Mouse (Mus musculus): ENCODE results near the gene Prcc. TPM values are rescaled to one million over a fixed set of nuclear protein-coding genes. Genes with fewer than 3 reads are reported as not detected.

The Prcc gene
- 9.8 and 10.7 TPM in 2 replicates for polyA plus RNA-seq (2015; fragmentation: Nextera tagmentation; extraction: Ambion mirVana)

GRCm38 (mm10) chr3:87885281-87886003 lies at the start of gene Prcc:
Gene Prcc, minus strand, starts transcription at chr3:87885608.
- Histone ChIP-seq H3K4me2 (ENCODE audit: low read depth, low read length) (peak within 1 kb of the TSS; percentile 74), H3K36me3 (ENCODE audit: control insufficient read depth, insufficient read depth, low read length) (no peaks in the 10 kb centered on the region), H3K4me3 (ENCODE audit: low read length) (peak within 1 kb of the TSS; percentile 100), H3K27me3 (replicated peaks; ENCODE audit: control insufficient read depth, insufficient read depth, low read length) (no peaks in the 10 kb centered on the region), H3K4me1 (ENCODE audit: control insufficient read depth, insufficient read depth, low read length) (peaks cover 17% of the 10 kb centered on the region), H3K9ac (ENCODE audit: low read depth, low read length) (peak within 1 kb of the TSS; percentile 96), H3K9me3 (ENCODE audit: control insufficient read depth, low read length) (no peaks in the 10 kb centered on the region), H3K27ac (ENCODE audit: low read length) (peak within 1 kb of the TSS; percentile 96)
- WGBS = under 1% methylated on average over 33 of the region's 33 CpGs
- ATAC-seq = peak; percentile 97

DNA sequence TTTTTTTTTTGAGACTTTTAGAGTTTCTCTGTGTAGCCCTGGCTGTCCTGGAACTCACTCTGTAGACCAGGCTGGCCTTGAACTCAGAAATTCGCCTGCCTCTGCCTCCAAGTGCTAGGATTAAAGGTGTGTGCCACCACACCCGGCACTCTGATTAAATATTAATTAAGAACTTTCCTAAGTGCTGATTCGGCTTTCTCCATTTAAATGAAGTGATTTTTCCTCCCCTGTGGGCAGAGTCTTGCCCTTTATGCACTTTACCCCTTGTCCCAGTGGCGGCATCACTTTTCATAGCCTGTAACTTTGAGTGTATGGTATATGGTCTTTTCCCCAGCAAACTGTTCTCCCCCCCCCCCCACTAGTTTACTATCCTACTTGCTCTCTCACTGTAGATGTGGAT lies 49.8 kb upstream of the Prcc start:
- Histone ChIP-seq H3K9ac (ENCODE audit: low read depth, low read length) (no peak overlapping the region), H3K27me3 (replicated peaks; ENCODE audit: control insufficient read depth, insufficient read depth, low read length) (no peaks in the 10 kb centered on the region), H3K4me3 (ENCODE audit: low read length) (no peak overlapping the region), H3K9me3 (ENCODE audit: control insufficient read depth, low read length) (no peaks in the 10 kb centered on the region), H3K4me2 (ENCODE audit: low read depth, low read length) (no peak overlapping the region), H3K36me3 (ENCODE audit: control insufficient read depth, insufficient read depth, low read length) (peaks cover 21% of the 10 kb centered on the region), H3K27ac (ENCODE audit: low read length) (no peak overlapping the region), H3K4me1 (ENCODE audit: control insufficient read depth, insufficient read depth, low read length) (peaks cover 18% of the 10 kb centered on the region)
- ATAC-seq = 0 out of 2 replicates have a peak, but pooled peaks have one; percentile 17
- WGBS = 83% methylated on average over 4 of the region's 4 CpGs

DNA sequence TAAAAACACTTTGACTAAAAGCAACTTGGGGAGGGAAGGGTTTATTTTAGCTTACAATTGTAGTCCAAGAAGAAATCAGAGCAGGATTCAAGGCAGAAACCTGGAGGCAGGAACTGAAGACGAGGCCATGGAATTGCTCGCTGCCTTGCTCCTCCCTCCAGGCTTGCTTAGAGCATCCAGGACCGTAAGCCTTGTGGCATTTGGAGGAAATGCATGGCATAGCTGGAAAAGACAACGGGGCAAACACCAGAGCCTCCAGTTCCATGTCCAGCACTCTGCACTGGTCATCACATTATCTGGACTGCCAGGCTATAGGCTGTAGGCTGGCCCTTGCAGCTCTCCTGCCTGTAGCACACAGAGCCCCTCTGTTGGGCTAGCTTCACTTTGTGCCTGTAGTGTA lies 49.1 kb upstream of the Prcc start:
- 63% methylated on average over 4 of the region's 4 CpGs for WGBS
- Histone ChIP-seq H3K4me3 (ENCODE audit: low read length) (no peak overlapping the region), H3K27me3 (replicated peaks; ENCODE audit: control insufficient read depth, insufficient read depth, low read length) (no peaks in the 10 kb centered on the region), H3K36me3 (ENCODE audit: control insufficient read depth, insufficient read depth, low read length) (peaks cover 18% of the 10 kb centered on the region), H3K4me2 (ENCODE audit: low read depth, low read length) (no peak overlapping the region), H3K27ac (ENCODE audit: low read length) (no peak overlapping the region), H3K4me1 (ENCODE audit: control insufficient read depth, insufficient read depth, low read length) (peaks cover 18% of the 10 kb centered on the region), H3K9me3 (ENCODE audit: control insufficient read depth, low read length) (no peaks in the 10 kb centered on the region), H3K9ac (ENCODE audit: low read depth, low read length) (no peak overlapping the region)
- ATAC-seq = no peak

- H3K4me2 ChIP-seq (ENCODE audit: low read depth, low read length) = no peak overlapping the region
- WGBS = 83% methylated on average over 5 of the region's 5 CpGs
- H3K27me3 ChIP-seq (replicated peaks; ENCODE audit: control insufficient read depth, insufficient read depth, low read length) = no peaks in the 10 kb centered on the region
- peaks cover 22% of the 10 kb centered on the region for H3K4me1 ChIP-seq (ENCODE audit: control insufficient read depth, insufficient read depth, low read length)
- H3K9ac ChIP-seq (ENCODE audit: low read depth, low read length) = no peak overlapping the region
- no peaks in the 10 kb centered on the region for H3K9me3 ChIP-seq (ENCODE audit: control insufficient read depth, low read length)
- no peak for ATAC-seq
- no peak overlapping the region for H3K4me3 ChIP-seq (ENCODE audit: low read length)
- peaks cover 14% of the 10 kb centered on the region for H3K36me3 ChIP-seq (ENCODE audit: control insufficient read depth, insufficient read depth, low read length)
- H3K27ac ChIP-seq (ENCODE audit: low read length) = no peak overlapping the region
Observed at GRCm38 (mm10) chr3:87934026-87934425, 48.6 kb upstream of the Prcc start.

DNA sequence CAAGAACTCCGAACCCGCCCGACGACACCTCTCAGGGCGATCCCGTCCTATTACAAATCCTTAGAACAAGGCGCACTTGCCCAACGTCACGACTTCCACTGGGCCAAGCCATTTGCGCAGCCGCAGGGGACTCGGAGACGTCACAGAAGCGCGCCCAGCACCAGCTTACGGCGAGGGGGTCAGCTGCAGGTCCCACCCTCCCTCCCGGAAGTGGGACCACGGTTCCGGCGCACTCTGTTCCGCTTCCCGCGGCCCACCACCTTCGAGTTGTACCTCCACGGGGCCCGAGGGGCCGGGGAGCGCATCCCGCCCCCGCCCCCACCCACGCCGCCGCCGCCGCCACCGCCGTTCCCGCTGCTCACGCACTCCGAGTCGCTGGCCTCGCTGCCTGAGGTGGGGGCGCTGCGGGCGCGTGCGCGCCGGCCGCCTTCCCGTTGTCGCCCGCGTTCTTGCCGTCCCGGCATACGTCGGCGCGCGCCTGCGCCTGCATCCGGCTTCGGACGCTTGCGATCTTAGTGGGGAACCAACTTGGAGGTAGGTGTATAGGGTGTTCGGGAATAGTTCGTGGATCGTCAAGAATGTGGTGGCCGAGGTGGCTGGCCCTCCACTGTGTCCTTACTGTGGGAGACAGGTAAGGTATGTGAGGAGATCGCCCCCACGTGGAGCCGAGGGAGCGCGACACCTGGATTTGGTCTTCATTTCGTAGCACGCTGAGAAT lies 44.8 kb upstream of the Prcc start, which contains the start of the genes Isg20l2 and Rrnad1:
Gene Isg20l2, plus strand, starts transcription at position 237 of the 718 bp plus-strand sequence.
Gene Rrnad1, minus strand, starts transcription at position 640 of the 718 bp plus-strand sequence.
- Histone ChIP-seq H3K9ac (ENCODE audit: low read depth, low read length) (peak within 1 kb of the TSS; percentile 94), H3K4me3 (ENCODE audit: low read length) (peak within 1 kb of the TSS; percentile 95), H3K27me3 (replicated peaks; ENCODE audit: control insufficient read depth, insufficient read depth, low read length) (no peaks in the 10 kb centered on the region), H3K4me2 (ENCODE audit: low read depth, low read length) (peak within 1 kb of the TSS; percentile 81), H3K4me1 (ENCODE audit: control insufficient read depth, insufficient read depth, low read length) (peaks cover 25% of the 10 kb centered on the region), H3K9me3 (ENCODE audit: control insufficient read depth, low read length) (no peaks in the 10 kb centered on the region), H3K27ac (ENCODE audit: low read length) (peak within 1 kb of the TSS; percentile 90), H3K36me3 (ENCODE audit: control insufficient read depth, insufficient read depth, low read length) (peaks cover 20% of the 10 kb centered on the region; the same call in 1 of the 2 replicates)
- WGBS = 0% methylated on average over 71 of the region's 78 CpGs
- peak; percentile 98 for ATAC-seq

DNA sequence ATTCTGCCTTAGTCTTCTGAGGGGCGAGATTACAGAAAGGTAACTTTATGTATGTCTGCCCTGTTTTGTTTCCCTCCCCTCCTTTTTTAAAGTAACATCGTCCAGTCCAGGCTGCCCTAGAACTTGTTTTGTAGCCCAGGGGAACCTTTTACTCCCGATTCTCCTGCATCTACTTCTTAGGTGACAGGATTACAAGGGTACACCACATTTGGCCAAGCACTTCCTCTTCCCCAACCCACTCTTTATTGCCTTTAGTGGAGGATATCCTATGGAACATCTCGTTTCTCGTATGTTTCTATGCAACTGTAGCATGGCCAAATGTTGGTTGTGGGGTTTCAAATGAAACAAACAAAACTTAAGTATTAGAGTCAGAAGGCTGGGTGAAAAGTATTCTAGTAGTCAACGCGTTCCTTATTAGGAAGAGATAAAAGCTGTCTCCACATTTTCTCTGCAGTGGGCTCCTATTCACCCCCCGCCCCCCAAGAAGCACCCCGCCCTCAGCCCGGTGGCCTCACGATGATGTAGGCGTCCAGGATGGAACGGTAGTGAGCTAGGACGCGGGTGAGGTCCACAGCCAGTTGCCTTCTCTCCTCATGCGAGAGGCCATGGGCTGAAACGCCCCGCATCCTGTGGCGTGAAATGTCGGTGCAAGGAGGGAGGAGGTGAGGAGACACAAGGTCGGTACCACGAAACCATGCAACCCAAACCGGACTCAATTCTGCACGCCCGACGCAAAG lies 44.1 kb upstream of the Prcc start:
- peak overlapping the region; percentile 80 for H3K27ac ChIP-seq (ENCODE audit: low read length)
- 5% methylated on average over 26 of the region's 26 CpGs for WGBS
- H3K4me3 ChIP-seq (ENCODE audit: low read length) = peak overlapping the region; percentile 95
- H3K27me3 ChIP-seq (replicated peaks; ENCODE audit: control insufficient read depth, insufficient read depth, low read length) = no peaks in the 10 kb centered on the region
- peak; percentile 61 for ATAC-seq
- H3K36me3 ChIP-seq (ENCODE audit: control insufficient read depth, insufficient read depth, low read length) = peaks cover 25% of the 10 kb centered on the region; the same call in 1 of the 2 replicates
- H3K4me2 ChIP-seq (ENCODE audit: low read depth, low read length) = peak overlapping the region; percentile 81
- peak overlapping the region; percentile 94 for H3K9ac ChIP-seq (ENCODE audit: low read depth, low read length)
- H3K4me1 ChIP-seq (ENCODE audit: control insufficient read depth, insufficient read depth, low read length) = peaks cover 25% of the 10 kb centered on the region
- no peaks in the 10 kb centered on the region for H3K9me3 ChIP-seq (ENCODE audit: control insufficient read depth, low read length)

DNA sequence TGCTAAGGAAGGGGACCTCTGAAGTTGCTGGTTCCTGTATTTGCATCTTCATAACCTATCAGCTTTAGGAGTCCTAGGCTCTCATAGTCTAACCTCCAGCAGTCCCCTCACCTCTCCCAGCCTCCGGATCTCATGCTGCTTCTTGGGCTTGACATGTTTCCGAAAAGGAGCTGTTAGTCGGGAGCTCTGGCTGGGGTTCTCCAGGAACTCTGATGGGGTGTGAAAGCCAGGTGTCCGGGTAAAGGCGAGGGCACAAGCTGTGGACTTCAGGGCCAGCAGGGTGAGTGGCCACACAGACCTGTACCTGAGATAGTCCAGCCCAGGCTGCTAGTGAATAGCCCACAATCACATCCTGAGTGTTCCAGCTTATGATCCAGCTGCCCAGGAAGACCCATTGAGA lies 42.0 kb upstream of the Prcc start:
- Histone ChIP-seq H3K27me3 (replicated peaks; ENCODE audit: control insufficient read depth, insufficient read depth, low read length) (no peaks in the 10 kb centered on the region), H3K9me3 (ENCODE audit: control insufficient read depth, low read length) (no peaks in the 10 kb centered on the region), H3K4me2 (ENCODE audit: low read depth, low read length) (no peak overlapping the region), H3K9ac (ENCODE audit: low read depth, low read length) (no peak overlapping the region), H3K27ac (ENCODE audit: low read length) (no peak overlapping the region), H3K36me3 (ENCODE audit: control insufficient read depth, insufficient read depth, low read length) (peaks cover 24% of the 10 kb centered on the region; the same call in 1 of the 2 replicates), H3K4me3 (ENCODE audit: low read length) (no peak overlapping the region), H3K4me1 (ENCODE audit: control insufficient read depth, insufficient read depth, low read length) (peaks cover 23% of the 10 kb centered on the region)
- ATAC-seq = no peak
- 92% methylated on average over 5 of the region's 5 CpGs for whole genome bisulfite sequencing

DNA sequence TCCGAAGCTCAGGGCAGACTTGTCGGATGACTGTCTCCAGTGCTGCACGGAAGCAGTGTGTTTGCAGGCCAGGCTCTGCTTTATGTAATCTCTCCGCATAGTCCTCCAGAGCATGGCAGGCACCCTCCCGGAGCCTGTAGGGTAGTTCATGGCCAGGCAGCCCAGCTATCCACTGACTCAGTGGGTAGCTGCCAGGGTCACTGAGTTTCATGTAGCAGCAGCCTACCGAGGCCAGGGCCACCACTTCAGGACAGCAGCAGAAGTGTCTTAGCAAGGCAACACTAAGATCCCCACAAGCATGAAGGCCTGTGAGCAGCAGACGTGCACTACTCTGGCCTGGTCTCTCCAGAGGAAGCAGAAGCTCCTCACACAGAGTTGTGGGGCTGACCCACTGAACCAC lies 39.6 kb upstream of the Prcc start:
- Histone ChIP-seq H3K36me3 (ENCODE audit: control insufficient read depth, insufficient read depth, low read length) (peaks cover 17% of the 10 kb centered on the region; the same call in 1 of the 2 replicates), H3K9ac (ENCODE audit: low read depth, low read length) (no peak overlapping the region), H3K4me1 (ENCODE audit: control insufficient read depth, insufficient read depth, low read length) (peaks cover 10% of the 10 kb centered on the region), H3K9me3 (ENCODE audit: control insufficient read depth, low read length) (no peaks in the 10 kb centered on the region), H3K27ac (ENCODE audit: low read length) (no peak overlapping the region), H3K4me3 (ENCODE audit: low read length) (no peak overlapping the region), H3K4me2 (ENCODE audit: low read depth, low read length) (no peak overlapping the region), H3K27me3 (replicated peaks; ENCODE audit: control insufficient read depth, insufficient read depth, low read length) (no peaks in the 10 kb centered on the region)
- whole genome bisulfite sequencing = 84% methylated on average over 7 of the region's 7 CpGs
- no peak for ATAC-seq
